Mouse (Mus musculus) E14TG2a.4 (cell line): ENCODE measurements around the gene Fam167b.

Experiments
- CTCF ChIP-seq: conservative IDR thresholded peaks from 2 replicates; pipeline ENCODE4 v1.5.1; 2014; ENCODE audit warnings: low read length
- NANOG ChIP-seq: IDR thresholded peaks from 2 replicates; pipeline ENCODE4 v1.6.1; 2014; ENCODE audit warnings: borderline replicate concordance, low read length, mixed read lengths
- POU5F1 ChIP-seq: IDR thresholded peaks from 2 replicates; pipeline ENCODE4 v1.6.1; 2014; ENCODE audit warnings: low read length, borderline replicate concordance

GRCm38 (mm10) chr4:129563718-129564117, 14.6 kb downstream of the Fam167b start:
- TF ChIP-seq CTCF (no peak), POU5F1 (no peak), NANOG (no peak)
